Mouse (Mus musculus) yolk sac, embryonic 10.5 days (tissue): Measurements from ENCODE around the gene Bod1.

Experiments used
- DNase-seq: peaks from one replicate; pipeline ENCODE4 v3.0.0-alpha.2; 2017; ENCODE audit warnings: low spot score

Bod1 gene

DNA sequence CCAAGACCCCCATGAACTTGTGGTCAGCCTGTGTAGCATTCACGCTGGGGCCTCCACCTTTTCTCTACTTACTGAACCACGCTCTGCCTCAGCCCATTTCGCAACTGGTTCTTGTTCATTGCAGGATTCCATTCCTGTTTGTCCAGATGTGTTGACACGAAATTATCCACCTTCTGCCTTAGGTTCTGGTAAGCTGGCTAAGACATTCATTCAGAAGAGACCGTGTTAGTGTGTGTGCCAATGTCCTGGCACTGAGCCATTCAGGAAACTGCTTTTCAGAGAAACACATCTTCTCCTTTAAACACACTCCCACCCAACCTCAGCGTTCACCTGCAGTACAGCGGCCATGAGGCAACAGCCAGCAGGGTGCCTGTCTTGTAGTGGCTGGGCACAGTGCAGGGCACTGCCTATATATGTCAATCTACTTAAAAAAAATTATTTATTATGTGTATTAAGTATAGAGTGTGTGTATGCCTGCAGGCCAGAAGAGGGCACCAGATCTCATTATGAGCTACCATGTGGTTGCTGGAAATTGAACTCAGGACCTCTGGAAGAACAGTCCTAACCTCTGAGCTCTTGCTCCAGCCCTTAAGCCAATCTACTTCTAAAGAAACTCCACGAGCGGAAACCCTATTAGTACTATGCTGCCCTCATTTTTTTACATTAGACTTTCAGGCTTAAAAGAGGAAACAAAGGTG lies 2.4 kb downstream of the Bod1 start:
- DNase-seq = no peak

DNA sequence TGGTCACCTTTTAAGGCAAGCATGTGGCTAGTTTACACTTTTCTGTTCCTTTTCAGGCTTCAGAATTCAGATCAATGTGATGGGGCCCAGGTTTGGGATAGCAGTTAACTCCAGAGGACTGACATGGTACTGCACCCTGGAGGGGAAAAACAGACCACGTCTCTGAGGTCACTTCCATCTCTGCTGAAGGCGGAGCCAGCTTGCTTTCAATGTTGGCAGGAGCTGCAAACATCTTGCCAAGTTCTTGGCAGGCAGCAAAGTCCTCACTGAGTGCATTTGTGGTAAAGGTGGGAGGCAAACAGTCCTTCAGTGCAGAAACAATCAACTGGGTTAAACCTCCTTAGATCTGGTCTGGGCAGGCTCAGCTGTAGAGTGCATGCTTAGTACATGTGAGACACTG lies 7.5 kb downstream of the Bod1 start:
- no peak for DNase-seq

DNA sequence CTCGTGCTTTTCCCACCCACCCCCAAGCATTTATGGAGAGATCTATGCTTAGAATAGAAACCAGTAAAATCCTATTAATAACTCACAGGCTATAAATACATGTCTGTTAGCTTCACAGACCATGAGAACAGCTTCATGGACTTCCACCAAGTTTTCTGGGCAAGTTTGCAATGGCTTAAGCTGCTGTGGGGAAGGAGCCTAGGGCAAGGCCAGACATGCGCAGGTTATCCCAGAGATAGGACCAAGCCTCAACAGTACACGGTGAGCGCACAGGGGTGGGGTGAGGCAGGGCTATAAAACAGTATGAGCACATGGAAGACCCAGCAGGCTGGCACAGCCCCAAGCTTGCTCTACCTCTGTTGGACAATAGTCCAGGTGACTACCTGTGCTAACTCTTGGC lies 8.2 kb downstream of the Bod1 start:
- DNase-seq = no peak

DNA sequence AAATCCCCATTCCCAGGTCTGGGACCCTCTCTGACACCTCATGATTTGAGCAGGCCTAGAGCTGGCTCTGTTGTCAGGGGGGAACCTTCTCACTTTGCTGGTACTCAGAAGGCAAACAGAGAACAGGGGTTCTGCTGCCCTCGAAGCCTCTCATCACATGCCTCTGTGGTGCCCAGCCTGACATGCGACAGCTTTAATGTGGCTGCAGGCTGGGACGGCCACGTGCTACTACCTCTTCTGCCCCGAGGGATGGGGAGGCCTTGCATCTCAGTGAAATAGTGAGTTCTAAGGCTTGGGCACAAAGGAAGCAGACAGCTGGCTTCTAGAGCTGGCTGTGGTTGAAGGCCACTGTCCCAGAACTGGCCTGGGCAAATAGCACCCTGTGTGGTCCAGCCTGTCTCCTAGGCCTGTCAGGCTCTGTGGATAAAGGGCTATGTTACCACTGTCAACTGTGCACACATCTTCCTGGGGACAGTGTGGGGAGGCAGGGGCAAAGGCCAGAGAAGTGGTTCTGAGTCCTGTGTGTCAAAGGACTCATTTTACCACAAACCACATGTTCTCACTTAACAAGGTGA lies 8.7 kb downstream of the Bod1 start:
- no peak for DNase-seq

DNA sequence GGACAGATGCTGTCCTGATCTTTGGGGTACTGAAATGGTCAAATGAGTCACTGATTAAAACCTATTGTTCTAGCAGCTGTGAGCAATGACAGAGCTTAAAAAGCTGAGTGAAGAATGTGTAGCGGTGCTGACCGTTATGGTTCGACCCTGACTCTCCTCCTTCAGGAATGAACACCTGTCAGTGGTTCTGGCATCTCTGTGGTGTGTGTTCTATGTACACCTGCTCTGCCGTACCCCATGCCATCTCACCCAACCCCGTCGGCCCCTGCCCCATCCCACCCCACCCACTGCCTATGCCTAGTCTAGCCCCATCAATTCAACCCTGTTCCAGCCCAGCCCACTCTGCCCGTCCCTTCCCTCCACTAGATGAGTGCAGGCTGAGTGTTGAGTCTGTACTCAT lies 9.5 kb downstream of the Bod1 start:
- DNase-seq = no peak

DNA sequence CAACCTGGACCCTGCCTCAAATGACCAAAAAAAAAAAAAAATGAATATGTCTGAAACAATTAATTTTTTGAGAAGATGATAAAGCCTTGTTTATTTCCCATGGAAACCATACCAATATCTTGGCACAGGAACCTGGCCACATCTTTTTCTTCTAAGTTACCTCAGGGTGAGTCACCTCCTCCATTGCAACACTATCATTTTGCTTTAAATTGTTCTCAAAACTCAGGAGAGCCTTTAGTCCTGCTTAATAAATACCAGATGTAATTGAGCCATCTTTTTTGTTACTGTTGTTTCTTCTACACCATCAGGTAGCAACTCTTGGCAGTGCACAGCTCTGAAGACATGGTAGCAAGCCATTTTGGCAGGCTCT lies 13.9 kb downstream of the Bod1 start:
- DNase-seq = no peak

DNA sequence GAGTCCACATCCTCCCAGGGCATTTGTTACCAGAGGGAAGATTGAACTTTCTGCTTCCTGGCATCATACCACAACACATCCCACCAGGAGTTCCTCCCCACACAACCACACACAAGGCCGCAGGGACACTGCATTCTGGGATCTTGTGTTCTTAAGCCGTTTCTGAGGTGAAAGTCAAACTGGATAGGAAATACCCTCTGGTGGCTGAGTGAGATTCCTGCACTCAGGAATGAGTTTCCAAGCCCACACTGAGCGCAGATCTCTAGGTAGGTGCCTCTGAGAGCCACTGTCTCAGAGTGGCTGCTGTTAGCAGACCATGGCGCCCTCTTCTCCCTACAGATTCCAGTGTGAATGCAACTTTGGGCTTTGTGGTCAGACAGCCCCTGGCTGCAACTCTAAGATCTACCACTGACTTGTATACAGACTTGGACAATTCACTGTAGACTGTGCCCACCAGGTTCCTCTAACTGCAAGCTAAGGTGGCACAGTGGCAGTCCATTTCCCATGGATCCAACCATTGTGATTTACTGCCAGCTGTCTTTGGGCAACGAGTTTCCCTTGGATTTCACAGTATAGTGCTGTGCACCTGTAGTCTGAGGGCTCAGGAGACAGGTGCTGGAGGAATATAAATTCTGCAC lies 14.4 kb downstream of the Bod1 start:
- DNase-seq = no peak

DNA sequence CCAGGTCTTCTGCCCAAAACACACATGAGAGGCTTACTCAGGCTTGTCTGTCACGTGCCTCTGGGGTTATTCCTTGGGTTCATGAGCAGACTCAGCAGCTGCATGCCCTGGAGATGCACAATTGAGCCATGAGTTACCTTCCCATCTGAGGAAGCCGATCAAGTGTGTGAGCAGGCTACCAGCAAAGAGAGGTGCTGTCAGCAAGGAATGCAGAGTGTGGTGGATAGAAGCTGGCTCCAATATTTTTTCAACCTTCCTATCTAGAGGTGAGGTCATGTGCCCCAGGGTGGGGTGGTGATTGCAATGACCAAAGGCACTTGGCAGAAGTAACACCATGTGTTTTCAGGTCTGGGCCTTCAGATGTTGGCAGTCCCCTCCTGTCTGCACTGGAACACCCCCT lies 22.2 kb downstream of the Bod1 start:
- DNase-seq = no peak

DNA sequence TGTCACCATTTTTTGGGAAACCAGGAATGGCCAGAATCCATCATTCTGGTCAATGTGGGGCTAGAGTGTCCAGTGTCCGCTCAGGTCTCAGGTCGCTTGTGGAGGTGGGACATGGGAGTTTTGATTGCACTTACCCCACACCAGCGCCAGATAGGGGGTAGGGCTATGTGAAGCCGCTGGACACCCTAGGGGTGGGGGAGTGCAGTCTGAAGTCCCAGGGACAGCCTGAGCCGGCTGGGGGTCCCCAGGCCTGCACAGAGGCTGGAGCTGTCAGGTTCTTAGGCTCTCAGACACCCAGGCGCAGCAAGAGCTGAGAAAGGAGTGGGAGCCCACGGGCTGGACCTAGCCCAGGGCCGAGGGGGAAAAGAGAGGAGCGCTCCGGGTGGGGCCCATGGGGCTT lies 24.4 kb downstream of the Bod1 start:
- DNase-seq = no peak

DNA sequence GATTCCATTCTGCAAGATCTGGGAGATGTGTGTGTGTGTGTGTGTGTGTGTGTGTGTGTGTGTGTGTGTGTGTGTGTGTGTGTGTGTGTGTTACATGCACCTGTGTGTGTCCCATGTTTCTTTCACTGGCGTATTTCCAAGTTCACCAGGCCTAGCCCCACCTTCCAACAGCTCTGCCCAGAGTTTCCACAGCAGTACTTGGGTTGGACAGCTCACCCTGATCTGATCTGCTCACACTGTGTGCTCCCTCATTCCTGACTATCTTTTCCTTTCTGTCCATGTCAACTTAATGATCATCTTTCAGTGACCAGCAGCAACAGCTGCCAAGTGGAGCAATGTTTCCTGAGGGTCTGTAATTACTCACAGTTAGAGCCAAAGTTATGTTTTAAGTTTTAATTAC lies 25.1 kb downstream of the Bod1 start:
- no peak for DNase-seq

DNA sequence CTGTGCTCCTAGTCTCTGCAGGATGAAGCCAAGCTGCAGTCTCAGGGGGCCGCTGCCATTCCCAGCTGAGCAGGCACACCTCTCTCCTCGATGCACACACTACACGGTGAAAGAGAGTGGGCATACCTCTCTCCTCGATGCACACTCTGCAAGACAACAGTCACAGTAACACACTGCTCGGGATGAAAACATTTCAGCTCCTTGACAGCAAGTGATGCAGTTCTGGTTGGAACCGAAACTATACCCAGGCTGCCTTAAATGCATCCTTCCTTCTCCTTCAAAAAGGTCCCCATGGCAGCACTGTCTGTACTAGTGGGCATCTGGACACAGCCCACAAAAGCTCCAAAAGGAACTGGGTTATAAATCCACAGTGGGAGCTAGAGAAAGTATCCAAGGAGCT lies 28.6 kb downstream of the Bod1 start:
- no peak for DNase-seq

DNA sequence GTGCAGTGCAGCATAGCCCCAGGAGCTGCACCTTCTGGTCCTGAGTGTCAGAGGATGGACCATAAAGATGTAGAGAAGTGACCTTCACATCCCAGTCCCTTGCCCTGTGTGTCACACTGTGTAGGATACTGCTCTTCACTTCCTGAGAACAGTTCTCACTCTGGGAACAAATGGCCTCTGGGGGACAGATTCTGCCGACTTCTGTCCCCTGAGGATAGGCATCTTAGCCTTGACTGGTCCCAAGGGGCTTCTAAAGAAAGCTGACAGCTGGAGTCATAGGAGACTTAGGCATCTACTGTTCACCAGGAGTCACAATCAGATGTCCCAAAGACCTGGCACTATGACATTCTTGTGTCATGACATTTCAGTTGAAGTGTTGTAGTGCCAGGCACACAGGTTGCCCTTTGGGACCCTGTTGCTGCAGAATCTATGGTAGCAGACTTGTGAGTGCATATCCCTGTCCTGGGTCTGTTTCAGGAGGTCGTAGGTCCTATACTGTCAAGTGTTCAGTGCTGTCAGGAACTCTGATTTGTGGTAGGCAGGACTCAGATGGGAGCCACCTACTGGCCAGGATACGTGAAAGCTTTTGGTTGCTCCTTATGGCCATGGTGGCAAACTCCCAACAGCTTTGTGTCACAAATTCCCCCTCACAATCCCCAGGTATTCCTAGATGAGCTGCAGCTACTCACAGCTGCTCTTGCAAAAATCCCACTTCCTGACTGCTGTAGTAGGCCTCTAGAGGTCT lies 30.4 kb downstream of the Bod1 start:
- DNase-seq = no peak

DNA sequence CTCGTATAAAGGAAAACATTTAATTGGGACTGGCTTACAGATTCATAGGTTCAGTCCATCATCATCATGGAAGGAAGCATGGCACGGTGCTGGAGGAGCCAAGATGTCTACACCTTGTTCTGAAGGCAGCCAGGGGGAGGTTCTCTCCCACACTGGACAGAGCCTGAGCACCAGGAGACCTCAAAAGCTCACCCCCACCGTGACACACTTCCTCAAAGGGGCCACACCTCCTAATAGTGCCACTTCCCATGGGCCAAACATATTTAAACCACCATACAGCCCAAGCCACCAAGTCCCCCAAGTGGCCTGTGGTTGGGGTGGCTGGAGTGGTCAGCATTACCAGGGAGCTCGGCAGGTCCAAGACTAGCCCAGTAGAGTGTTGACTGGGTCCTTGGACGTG lies 31.5 kb downstream of the Bod1 start:
- DNase-seq = no peak

DNA sequence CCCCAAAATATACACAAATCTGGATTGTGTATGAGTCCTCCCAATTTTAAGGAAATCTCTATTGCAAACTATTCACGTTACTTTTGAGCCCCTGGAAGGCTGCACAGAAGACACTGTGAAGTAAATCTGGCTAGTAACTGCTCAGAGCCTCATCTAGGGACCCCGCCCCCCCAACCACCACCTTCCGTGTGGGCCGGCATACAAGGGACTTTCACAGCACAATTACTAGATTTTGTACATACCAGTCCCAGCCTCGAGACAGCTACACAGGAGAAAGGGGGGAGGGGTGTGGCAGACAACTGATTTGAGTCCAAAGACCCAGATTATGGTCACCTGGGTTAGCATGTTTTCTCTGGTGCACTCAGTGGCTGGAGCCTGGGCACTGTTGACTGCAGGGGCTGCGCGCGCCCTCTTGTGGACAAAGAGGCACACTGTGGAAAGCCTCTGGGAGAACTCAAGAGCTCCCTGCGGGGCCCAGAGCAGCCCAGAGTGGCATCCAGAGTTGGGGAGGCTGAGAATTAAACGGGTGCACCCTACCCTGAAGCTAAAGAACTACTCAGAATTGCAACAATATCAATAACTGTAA lies 33.8 kb downstream of the Bod1 start:
- peak; percentile 22 for DNase-seq

DNA sequence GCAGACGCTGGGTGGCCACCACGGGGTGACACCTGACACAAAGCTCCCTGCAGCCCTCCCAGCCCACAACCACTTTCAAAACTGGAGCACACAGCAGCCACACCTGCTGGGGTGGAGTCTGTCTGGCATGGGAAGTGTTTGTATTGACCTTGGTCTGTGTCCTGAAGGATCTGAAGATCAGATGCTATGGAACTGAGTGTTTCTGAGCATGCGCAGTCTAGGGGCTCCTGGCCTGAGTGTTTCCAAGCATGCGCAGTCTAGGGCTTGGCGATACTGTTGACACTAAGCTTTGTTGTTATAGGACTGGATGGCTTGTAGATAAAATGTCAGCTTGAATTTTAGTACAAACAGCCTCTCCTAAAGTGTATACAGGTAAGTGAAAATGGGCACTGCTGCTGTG lies 43.0 kb downstream of the Bod1 start:
- no peak for DNase-seq

DNA sequence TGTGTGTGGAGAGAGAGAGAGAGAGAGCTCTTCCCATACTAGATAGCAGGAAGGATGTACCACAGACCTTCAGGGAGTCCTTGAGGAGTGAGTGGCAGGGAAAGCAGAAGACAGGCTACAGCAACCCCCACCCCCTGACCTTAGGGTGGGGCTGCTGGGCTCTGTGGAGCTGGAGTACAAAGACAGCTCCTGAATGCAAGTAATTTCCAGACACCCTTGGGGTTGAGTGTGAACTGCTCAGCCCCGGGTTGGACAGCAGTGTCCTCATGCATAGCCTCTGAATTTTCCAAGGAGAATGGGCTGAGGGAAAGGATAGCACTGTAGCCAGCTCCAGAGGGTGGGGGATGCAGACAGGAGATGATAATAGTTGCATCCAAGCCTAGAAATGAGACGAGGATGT lies 50.9 kb downstream of the Bod1 start:
- no peak for DNase-seq

DNA sequence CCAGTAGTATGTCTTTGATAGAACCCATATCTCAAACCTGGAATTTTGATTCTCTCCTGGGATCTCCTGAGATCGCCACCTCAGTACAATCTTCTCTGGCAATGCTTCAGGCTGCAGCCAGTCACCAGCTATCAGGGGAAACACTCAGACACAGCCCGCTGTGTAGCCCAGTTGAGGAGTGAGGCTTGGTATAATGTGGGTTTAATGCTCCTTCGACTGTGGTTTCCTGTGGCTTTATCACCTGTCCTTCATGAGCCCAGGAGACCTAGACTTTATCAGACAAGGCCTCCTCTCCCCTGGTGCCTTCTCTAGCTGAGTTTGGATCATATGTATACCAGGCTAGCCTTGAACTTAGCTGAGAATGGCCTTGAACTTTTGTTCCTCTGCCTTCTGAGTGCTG lies 53.9 kb downstream of the Bod1 start:
- no peak for DNase-seq

DNA sequence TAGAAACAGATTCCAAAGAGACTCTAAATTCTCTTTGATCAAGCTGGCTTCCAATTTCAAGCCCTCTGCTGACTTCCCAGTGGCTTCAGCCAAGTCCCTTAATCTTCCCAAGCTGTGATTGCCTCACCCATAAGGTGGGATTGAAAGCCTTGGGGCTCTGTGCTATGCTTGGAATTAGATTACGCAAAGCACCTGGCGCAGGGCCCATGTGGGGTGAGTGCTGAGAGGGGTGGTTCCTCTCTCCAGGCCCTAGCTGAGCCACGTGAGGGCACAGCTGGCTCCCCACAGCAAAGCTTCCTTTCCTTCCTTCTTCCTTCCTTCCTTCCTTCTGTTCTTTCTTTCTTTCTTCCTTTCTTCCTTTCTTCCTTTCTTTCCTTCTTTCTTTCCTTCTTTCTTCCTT lies 54.4 kb downstream of the Bod1 start:
- DNase-seq = no peak

DNA sequence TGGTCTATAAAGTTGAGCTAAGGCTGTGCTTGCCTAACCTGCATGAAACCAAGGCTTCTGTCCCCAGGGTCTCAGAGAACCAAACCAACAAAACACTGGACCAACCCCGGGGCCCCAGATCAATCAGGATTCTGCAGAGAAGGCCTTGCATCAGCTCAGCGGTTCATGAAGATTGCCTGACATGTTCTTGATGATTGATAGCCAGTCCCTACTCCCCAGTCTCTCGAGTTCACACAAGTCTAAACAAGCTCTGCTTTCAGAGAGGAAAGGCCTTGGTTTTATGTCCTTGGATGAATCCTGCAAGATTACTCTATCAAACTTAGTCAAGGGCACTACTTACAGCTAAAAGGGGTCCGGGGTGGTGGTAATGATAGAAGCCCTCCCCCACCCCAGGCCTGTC lies 55.0 kb downstream of the Bod1 start:
- no peak for DNase-seq
